Mouse (Mus musculus) liver, postnatal 0 days (tissue): ENCODE data around the gene Phxr2. TPM values are rescaled to one million over a fixed set of nuclear protein-coding genes. Genes with fewer than 3 reads are reported as not detected.
"Not testable (repeated sequence)": the region's sequence is repeated elsewhere in the genome, so short reads cannot be mapped to it uniquely, and the experiment has no call there.

Source experiments
- ATAC-seq: fragments of 200-750 bp; cut with Nextera tagmentation; 2 replicates; pipeline ENCODE4 v1.8.0; 2017; ENCODE audit warnings: mild to moderate bottlenecking, moderate library complexity
- DNase-seq: peaks from one replicate; pipeline ENCODE4 v3.0.0-alpha.2; 2016
- H3K27ac ChIP-seq: fragments of 300-500 bp; sonication (generic); 2 replicates; pipeline ENCODE4 v1.5.1; 2014; ENCODE audit warnings: antibody characterized with exemption, moderate library complexity, mild to moderate bottlenecking, low read depth
- H3K27me3 ChIP-seq: fragments of 300-500 bp; sonication (generic); 2 replicates; pipeline ENCODE4 v1.6.1; 2014; ENCODE audit warnings: low read length, control low read depth, mixed read lengths; ENCODE audit not compliant: insufficient read depth
- H3K36me3 ChIP-seq: fragments of 300-500 bp; sonication (generic); replicated peaks from 2 replicates; pipeline ENCODE4 v1.6.1; 2014; ENCODE audit warnings: mild to moderate bottlenecking, control low read depth, low read length, moderate library complexity, mixed read lengths; ENCODE audit not compliant: insufficient read depth
- H3K4me1 ChIP-seq: fragments of 300-500 bp; sonication (generic); 2 replicates; pipeline ENCODE4 v1.6.1; 2014; ENCODE audit warnings: antibody characterized with exemption, mild to moderate bottlenecking, control low read depth; ENCODE audit not compliant: insufficient read depth
- H3K4me2 ChIP-seq: fragments of 300-500 bp; sonication (generic); 2 replicates; pipeline ENCODE4 v1.6.1; 2014; ENCODE audit warnings: low read depth, mild to moderate bottlenecking, low read length, moderate library complexity, mixed read lengths
- H3K4me3 ChIP-seq: fragments of 300-500 bp; sonication (generic); 2 replicates; pipeline ENCODE4 v1.5.1; 2014; ENCODE audit warnings: low read depth, low read length
- H3K9ac ChIP-seq: fragments of 300-500 bp; sonication (generic); replicated peaks from 2 replicates; pipeline ENCODE4 v1.6.1; 2014; ENCODE audit warnings: mild to moderate bottlenecking, moderate library complexity
- H3K9me3 ChIP-seq: fragments of 300-500 bp; sonication (generic); 2 replicates; pipeline ENCODE4 v1.6.1; 2016; ENCODE audit warnings: mild to moderate bottlenecking, control low read depth, low read length, mixed read lengths
- CTCF ChIP-seq: sonication (generic); IDR thresholded peaks from 2 replicates; pipeline ENCODE4 v1.5.1; 2016; ENCODE audit warnings: antibody characterized with exemption, low read depth
- EP300 ChIP-seq: IDR thresholded peaks from 2 replicates; pipeline ENCODE4 v1.6.1; 2016; ENCODE audit warnings: antibody characterized with exemption, low read depth, mild to moderate bottlenecking
- WGBS: fragments of 180-500 bp; shearing (Covaris S2); extraction: QIAGEN DNeasy Blood & Tissue Kit; methylation state at CpG from one replicate; pipeline ENCODE4 v1.1.7; 2014; ENCODE audit not compliant: insufficient replicate concordance; 5-methylcytosine and 5-hydroxymethylcytosine counted together
- polyA plus RNA-seq: library from polyadenylated mRNA; unstranded; fragments of >200 nt; fragmentation: Nextera tagmentation; extraction: Ambion mirVana; gene quantifications from 2 replicates; pipeline ENCODE4 v1.2.1, GENCODE M21; 2015

The Phxr2 gene
- polyA plus RNA-seq, 1 experiment from 2014 or later: not detected

DNA sequence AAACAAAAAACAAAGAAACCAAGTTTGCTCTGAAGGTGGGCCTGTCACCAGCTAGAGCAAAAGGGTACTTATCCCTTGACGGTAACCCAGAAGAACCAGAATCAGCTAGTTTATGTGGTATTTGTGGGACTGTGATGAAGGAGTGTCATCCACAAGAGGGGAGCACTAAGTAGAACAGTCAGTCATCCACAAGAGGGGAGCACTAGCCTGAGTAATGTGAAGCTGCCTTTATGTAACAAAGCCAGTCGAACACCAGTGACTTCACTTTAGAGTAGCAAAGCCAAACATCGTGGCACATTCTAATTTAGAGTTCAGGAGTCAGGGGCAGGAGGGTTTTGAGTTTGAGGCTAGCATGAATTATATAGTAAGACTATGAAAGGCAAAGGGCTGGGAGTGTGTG lies 40.3 kb upstream of the Phxr2 start:
- DNase-seq (no peak), ATAC-seq (no peak)
- Histone ChIP-seq H3K27ac (no peak overlapping the region), H3K36me3 (no peaks in the 10 kb centered on the region), H3K9ac (no peak overlapping the region), H3K27me3 (no peaks in the 10 kb centered on the region), H3K9me3 (no peaks in the 10 kb centered on the region), H3K4me1 (peaks cover 19% of the 10 kb centered on the region), H3K4me2 (no peak overlapping the region), H3K4me3 (no peak overlapping the region)
- 66% methylated on average over 3 of the region's 3 CpGs for WGBS
- TF ChIP-seq CTCF: peak; percentile 50
- TF ChIP-seq EP300: no peak

DNA sequence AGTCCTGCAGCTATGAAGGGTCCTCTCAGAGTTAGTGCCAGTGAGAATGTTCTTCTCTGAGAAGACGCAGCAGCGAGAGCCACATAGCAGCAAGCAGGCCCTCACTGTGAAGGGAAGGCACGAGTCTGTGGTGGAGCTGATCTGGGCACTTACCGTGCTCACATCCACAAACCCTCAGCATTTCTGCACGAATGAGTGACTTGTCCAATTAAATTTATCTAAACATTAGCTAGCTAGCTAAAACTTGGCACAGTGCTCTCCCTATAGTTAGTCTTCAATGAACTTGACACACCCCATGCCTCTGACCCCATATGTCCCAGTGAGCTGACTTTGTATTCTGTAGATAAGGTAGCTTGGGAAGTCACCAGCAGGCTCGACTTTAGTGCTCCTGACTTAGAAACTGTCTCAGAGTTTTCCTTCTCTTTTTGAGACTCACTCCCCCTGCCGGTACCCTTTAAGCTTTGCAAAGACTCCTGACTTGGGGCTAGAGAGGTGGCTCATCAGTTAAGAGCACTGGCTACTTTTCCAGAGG lies 39.7 kb upstream of the Phxr2 start:
- Histone ChIP-seq H3K9me3 (no peaks in the 10 kb centered on the region), H3K9ac (no peak overlapping the region), H3K36me3 (no peaks in the 10 kb centered on the region), H3K4me3 (no peak overlapping the region), H3K4me1 (peaks cover 15% of the 10 kb centered on the region), H3K4me2 (no peak overlapping the region), H3K27ac (peak overlapping the region; percentile 34; the same call in 1 of the 2 replicates), H3K27me3 (no peaks in the 10 kb centered on the region)
- ATAC-seq: no peak
- TF ChIP-seq CTCF (peak; percentile 39; the same call in 1 of the 2 replicates), EP300 (no peak)
- WGBS: 59% methylated on average over 7 of the region's 7 CpGs
- no peak for DNase-seq

DNA sequence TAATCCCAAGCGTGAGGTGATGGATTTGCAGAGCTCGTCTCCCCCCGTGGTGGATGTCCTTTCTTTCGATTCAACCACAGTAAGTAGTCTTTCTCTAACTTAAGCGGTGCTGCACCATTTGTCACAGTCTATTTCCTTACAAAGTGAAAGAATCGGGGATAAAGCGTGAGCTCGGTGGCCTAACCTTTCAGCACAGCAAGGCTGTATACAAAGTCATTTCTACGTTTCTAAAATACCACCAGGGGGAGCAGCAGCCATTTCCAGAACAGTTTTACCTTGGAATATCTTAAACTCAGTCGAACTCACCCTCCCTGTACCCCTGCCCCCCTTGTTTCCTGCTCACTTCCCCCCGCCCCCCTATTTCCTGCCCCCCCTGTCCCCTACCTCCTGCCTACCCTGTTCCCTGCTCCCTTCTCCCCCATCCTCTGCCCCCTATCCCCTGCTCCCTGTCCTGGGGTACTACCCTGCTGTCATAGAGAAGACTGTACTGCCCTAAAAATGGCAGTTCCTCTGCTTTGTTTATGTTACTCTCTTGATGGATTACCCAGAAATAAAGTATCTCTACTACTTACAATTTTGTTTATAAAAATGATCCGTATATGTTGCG lies 38.8 kb upstream of the Phxr2 start:
- Histone ChIP-seq H3K36me3 (0 out of 2 replicates have a peak, but pooled peaks cover 3% of the 10 kb centered on the region), H3K4me3 (no peak overlapping the region), H3K9me3 (no peaks in the 10 kb centered on the region), H3K4me2 (no peak overlapping the region), H3K27ac (peak overlapping the region; percentile 34; the same call in 1 of the 2 replicates), H3K4me1 (peaks cover 12% of the 10 kb centered on the region), H3K27me3 (no peaks in the 10 kb centered on the region), H3K9ac (no peak overlapping the region)
- 36% methylated on average over 13 of the region's 13 CpGs for whole genome bisulfite sequencing
- no peak for DNase-seq
- no peak for ATAC-seq
- TF ChIP-seq EP300 (no peak), CTCF (peak; percentile 65)

DNA sequence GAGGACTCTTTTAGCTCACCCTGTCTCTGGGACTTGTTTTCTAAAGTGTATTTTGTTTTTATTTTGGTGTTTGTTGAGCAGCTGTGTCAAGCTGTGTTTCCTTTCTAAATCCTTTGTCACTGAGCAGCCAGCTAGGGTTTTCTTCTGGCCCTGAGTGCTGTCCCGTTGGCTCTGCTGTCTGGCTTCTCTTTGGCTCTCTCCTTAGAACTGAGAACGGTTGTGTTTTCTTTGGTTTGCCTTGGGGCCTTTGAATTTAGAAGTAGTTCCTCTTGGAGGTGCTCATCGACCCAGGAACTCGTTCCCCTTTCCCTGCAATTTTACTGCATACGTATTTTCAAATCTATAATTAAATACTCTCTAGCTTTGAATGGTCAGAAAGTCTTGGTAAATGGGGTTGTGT lies 36.9 kb upstream of the Phxr2 start:
- Histone ChIP-seq H3K9me3 (no peaks in the 10 kb centered on the region), H3K27me3 (no peaks in the 10 kb centered on the region), H3K4me3 (no peak overlapping the region), H3K9ac (no peak overlapping the region), H3K4me1 (0 out of 2 replicates have a peak, but pooled peaks cover 2% of the 10 kb centered on the region), H3K4me2 (no peak overlapping the region), H3K27ac (no peak overlapping the region), H3K36me3 (0 out of 2 replicates have a peak, but pooled peaks cover 4% of the 10 kb centered on the region)
- no peak for TF ChIP-seq CTCF
- TF ChIP-seq EP300: no peak
- no peak for ATAC-seq
- WGBS: 73% methylated on average over 5 of the region's 5 CpGs
- no peak for DNase-seq

DNA sequence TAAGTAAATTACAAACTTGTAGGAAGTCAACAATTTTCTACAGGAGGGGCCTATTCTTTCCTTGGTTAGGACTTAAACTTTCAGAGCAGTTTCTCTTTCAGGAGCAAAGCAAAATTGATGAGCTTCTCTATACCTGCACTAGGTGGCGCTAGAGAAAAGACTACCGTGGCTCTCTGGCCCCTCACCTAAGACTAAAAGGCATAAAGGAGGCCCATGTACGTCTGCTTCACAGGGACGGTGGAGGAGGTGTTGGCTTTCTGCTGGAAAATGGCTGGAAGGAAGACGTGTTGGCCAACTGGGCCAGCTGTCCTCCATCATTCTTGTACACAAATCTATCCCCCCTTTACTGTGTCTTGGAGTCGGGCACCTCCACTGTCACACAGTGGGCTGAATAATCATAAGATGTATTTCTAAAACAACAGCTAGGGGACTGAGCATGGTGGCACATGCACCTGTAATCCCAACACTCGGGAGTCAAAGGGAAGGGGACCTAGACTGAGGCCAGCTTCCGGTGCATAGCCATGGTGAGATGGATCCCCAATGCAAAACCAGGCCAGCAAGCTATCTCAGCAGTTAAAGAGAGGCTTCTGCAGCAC lies 36.0 kb upstream of the Phxr2 start:
- Histone ChIP-seq H3K9ac (no peak overlapping the region), H3K4me2 (no peak overlapping the region), H3K4me3 (no peak overlapping the region), H3K9me3 (no peaks in the 10 kb centered on the region), H3K36me3 (0 out of 2 replicates have a peak, but pooled peaks cover 4% of the 10 kb centered on the region), H3K27ac (no peak overlapping the region), H3K4me1 (0 out of 2 replicates have a peak, but pooled peaks cover 2% of the 10 kb centered on the region), H3K27me3 (no peaks in the 10 kb centered on the region)
- TF ChIP-seq EP300 (no peak), CTCF (peak; percentile 78)
- WGBS: 40% methylated on average over 8 of the region's 8 CpGs
- DNase-seq (no peak), ATAC-seq (0 out of 2 replicates have a peak, but pooled peaks have one; percentile 33)

DNA sequence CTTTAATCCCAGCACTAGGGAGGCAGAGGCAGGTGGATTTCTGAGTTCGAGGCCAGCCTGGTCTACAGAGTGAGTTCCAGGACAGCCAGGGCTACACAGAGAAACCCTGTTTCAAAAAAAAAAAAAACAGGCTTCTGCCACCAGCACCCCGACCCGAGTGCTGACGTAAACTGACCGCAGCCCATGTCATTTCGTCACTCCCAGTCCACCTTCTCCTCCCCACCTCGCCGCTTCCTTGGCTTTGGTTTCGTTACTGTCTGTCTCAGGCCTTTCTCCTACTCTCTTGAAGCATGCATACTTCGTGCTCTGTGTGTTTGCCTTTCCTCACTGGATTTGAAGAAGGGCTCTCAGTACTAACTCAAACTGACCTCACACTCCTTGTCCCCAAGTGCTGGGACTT lies 31.6 kb upstream of the Phxr2 start:
- DNase-seq: peak; percentile 20
- 82% methylated on average over 10 of the region's 10 CpGs for WGBS
- H3K27ac ChIP-seq, H3K9me3 ChIP-seq, H3K36me3 ChIP-seq, H3K9ac ChIP-seq, H3K4me2 ChIP-seq, H3K4me1 ChIP-seq, H3K4me3 ChIP-seq, H3K27me3 ChIP-seq, ATAC-seq: not testable (repeated sequence)
